Mouse (Mus musculus) erythroblast, embryonic 14.5 days (primary cell): Measurements from ENCODE around the gene Ctns. TPM values are rescaled to one million over a fixed set of nuclear protein-coding genes. Genes with fewer than 3 reads are reported as not detected.
A peak's percentile ranks its signal among the peaks of the same experiment; 100 is the strongest.

Experiments used
- H3K27me3 ChIP-seq: 2 replicates; pipeline ENCODE4 v1.6.1; 2012; ENCODE audit warnings: inconsistent platforms; ENCODE audit not compliant: control insufficient read depth
- H3K36me3 ChIP-seq: 2 replicates; pipeline ENCODE4 v1.6.1; 2012; ENCODE audit warnings: mild to moderate bottlenecking, inconsistent platforms; ENCODE audit not compliant: control insufficient read depth
- H3K4me1 ChIP-seq: 2 replicates; pipeline ENCODE4 v1.6.1; 2012; ENCODE audit warnings: inconsistent platforms; ENCODE audit not compliant: control insufficient read depth
- H3K4me3 ChIP-seq: replicated peaks from 2 replicates; pipeline ENCODE3; 2012; ENCODE audit warnings: moderate library complexity, mild to moderate bottlenecking, inconsistent platforms
- H3K9me3 ChIP-seq: 2 replicates; pipeline ENCODE4 v1.6.1; 2012; ENCODE audit warnings: low read length, inconsistent platforms, mixed read lengths; ENCODE audit not compliant: control insufficient read depth
- GATA1 ChIP-seq: IDR thresholded peaks from 2 replicates; pipeline ENCODE4 v1.6.1; 2012; ENCODE audit warnings: low read length, inconsistent platforms, mixed read lengths
- TAL1 ChIP-seq: IDR thresholded peaks from 3 replicates; pipeline ENCODE4 v1.6.1; 2012; ENCODE audit warnings: low read length, inconsistent platforms, mixed read lengths
- polyA plus RNA-seq: library from polyadenylated mRNA; stranded (reverse); fragments of >175 nt; gene quantifications from 2 replicates; pipeline ENCODE4 v1.2.3, GENCODE M21; 2012

Ctns gene
- polyA plus RNA-seq = 0.35 and 0.54 TPM in 2 replicates

GRCm38 (mm10) chr11:73198603-73199229, at the start of gene Ctns:
Ctns (minus strand) TSS chr11:73199042.
- H3K36me3 ChIP-seq = peaks cover 10% of the 10 kb centered on the region
- no peaks in the 10 kb centered on the region for H3K27me3 ChIP-seq
- H3K9me3 ChIP-seq = no peaks in the 10 kb centered on the region
- TF ChIP-seq TAL1 = no peak
- TF ChIP-seq GATA1 = no peak
- peaks cover 35% of the 10 kb centered on the region for H3K4me1 ChIP-seq
- peak within 1 kb of the TSS; percentile 78 for H3K4me3 ChIP-seq

- TF ChIP-seq GATA1 (no peak), TAL1 (no peak)
- no peaks in the 10 kb centered on the region for H3K4me1 ChIP-seq
- no peaks in the 10 kb centered on the region for H3K36me3 ChIP-seq
- H3K27me3 ChIP-seq = no peaks in the 10 kb centered on the region
- H3K9me3 ChIP-seq = no peaks in the 10 kb centered on the region
- H3K4me3 ChIP-seq = no peak overlapping the region
Measured at GRCm38 (mm10) chr11:73242777-73243176, 43.9 kb upstream of the Ctns start.

GRCm38 (mm10) chr11:73242199-73242598, 43.4 kb upstream of the Ctns start:
- Histone ChIP-seq H3K4me1 (no peaks in the 10 kb centered on the region), H3K4me3 (no peak overlapping the region), H3K27me3 (no peaks in the 10 kb centered on the region), H3K9me3 (no peaks in the 10 kb centered on the region), H3K36me3 (no peaks in the 10 kb centered on the region)
- TF ChIP-seq TAL1 (no peak), GATA1 (no peak)

GRCm38 (mm10) chr11:73236731-73237130, 37.9 kb upstream of the Ctns start:
- TF ChIP-seq TAL1 (no peak), GATA1 (no peak)
- no peaks in the 10 kb centered on the region for H3K27me3 ChIP-seq
- H3K4me3 ChIP-seq = no peak overlapping the region
- H3K4me1 ChIP-seq = no peaks in the 10 kb centered on the region
- no peaks in the 10 kb centered on the region for H3K36me3 ChIP-seq
- H3K9me3 ChIP-seq = no peaks in the 10 kb centered on the region

GRCm38 (mm10) chr11:73235990-73236701, 37.3 kb upstream of the Ctns start:
- no peaks in the 10 kb centered on the region for H3K36me3 ChIP-seq
- no peak overlapping the region for H3K4me3 ChIP-seq
- no peaks in the 10 kb centered on the region for H3K4me1 ChIP-seq
- TF ChIP-seq GATA1 = no peak
- no peaks in the 10 kb centered on the region for H3K9me3 ChIP-seq
- no peaks in the 10 kb centered on the region for H3K27me3 ChIP-seq

GRCm38 (mm10) chr11:73233992-73234391, 35.1 kb upstream of the Ctns start, which contains the start of gene Trpv1:
Trpv1 (plus strand) TSS chr11:73234292.
- no peaks in the 10 kb centered on the region for H3K36me3 ChIP-seq
- no peaks in the 10 kb centered on the region for H3K4me1 ChIP-seq
- no peak within 1 kb of the TSS for H3K4me3 ChIP-seq
- no peaks in the 10 kb centered on the region for H3K9me3 ChIP-seq
- TF ChIP-seq GATA1 = no peak
- TF ChIP-seq TAL1 = no peak
- no peaks in the 10 kb centered on the region for H3K27me3 ChIP-seq

- no peaks in the 10 kb centered on the region for H3K36me3 ChIP-seq
- H3K9me3 ChIP-seq = no peaks in the 10 kb centered on the region
- no peaks in the 10 kb centered on the region for H3K4me1 ChIP-seq
- no peaks in the 10 kb centered on the region for H3K27me3 ChIP-seq
- no peak overlapping the region for H3K4me3 ChIP-seq
- no peak for TF ChIP-seq TAL1
- no peak for TF ChIP-seq GATA1
Measured at GRCm38 (mm10) chr11:73232513-73232912, 33.7 kb upstream of the Ctns start.

GRCm38 (mm10) chr11:73230081-73230480, 31.2 kb upstream of the Ctns start:
- Histone ChIP-seq H3K4me1 (no peaks in the 10 kb centered on the region), H3K9me3 (no peaks in the 10 kb centered on the region), H3K27me3 (no peaks in the 10 kb centered on the region), H3K4me3 (no peak overlapping the region), H3K36me3 (no peaks in the 10 kb centered on the region)
- TF ChIP-seq TAL1 (no peak), GATA1 (no peak)

- H3K36me3 ChIP-seq = no peaks in the 10 kb centered on the region
- H3K4me3 ChIP-seq = no peak overlapping the region
- no peaks in the 10 kb centered on the region for H3K4me1 ChIP-seq
- H3K9me3 ChIP-seq = no peaks in the 10 kb centered on the region
- TF ChIP-seq GATA1 = no peak
- no peak for TF ChIP-seq TAL1
- H3K27me3 ChIP-seq = no peaks in the 10 kb centered on the region
Measured at GRCm38 (mm10) chr11:73228881-73229280, 30.0 kb upstream of the Ctns start.
